Mouse (Mus musculus): ENCODE data around the gene Morn4. TPM values are rescaled to one million over a fixed set of nuclear protein-coding genes. Genes with fewer than 3 reads are reported as not detected.

The Morn4 gene
- polyA plus RNA-seq, 1 experiment, result 1.1 TPM

DNA sequence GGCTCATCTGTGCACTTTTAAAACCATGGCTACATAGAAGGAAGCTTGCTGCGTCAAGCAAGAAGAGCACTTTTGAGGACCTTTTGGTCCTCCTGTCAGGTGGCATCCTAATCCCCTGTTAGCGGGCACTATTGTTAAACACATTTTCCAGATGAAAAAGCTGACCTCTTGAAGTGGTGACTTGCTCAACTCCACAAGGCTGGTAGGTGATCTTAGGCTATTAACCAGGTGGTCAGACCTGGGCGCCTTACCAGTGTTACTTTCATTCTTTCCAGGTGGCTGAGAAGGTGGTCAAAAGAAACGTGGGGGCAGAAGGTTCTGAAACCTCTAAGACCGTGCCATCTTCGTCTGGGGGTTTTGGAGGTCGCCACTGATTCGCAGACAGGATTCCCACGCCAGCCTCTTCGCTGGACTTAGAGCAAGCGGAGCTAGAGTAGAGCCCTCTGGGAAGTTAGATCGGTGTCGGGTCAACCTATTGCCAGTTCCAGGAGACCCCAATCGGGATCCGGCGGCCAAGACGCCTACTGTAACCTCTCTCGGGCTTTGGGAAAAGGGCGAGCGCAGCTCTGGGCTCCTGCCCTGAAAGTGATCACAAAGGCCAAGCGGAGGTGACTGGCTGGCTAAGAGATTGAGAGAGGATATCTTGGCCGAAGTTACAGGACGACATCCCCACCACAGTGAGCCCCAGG lies 42.0 kb upstream of the Morn4 start:
- no peaks in the 10 kb centered on the region; the same call in 1 of the 2 replicates for H3K36me3 ChIP-seq (ENCODE audit: control insufficient read depth, insufficient read depth, low read length)
- H3K27ac ChIP-seq (ENCODE audit: control insufficient read depth, insufficient read depth, low read length), result peak overlapping the region; percentile 21
- 10% methylated on average over 23 of the region's 23 CpGs for WGBS
- TF ChIP-seq POLR2A (IDR thresholded peaks at IDR 0.05; ENCODE audit: control insufficient read depth, extremely low read depth, insufficient read depth, low read length, poor library complexity) (no peak), CTCF (IDR thresholded peaks at IDR 0.05; ENCODE audit: borderline replicate concordance, control insufficient read depth, extremely low read depth, insufficient read depth, low read length, poor library complexity) (no peak)
- no peak for DNase-seq
- H3K4me3 ChIP-seq (ENCODE audit: control insufficient read depth, insufficient read depth, low read length), result peak overlapping the region; percentile 61
- H3K27me3 ChIP-seq (ENCODE audit: control insufficient read depth, insufficient read depth, low read length), result no peaks in the 10 kb centered on the region
- H3K4me1 ChIP-seq (replicated peaks; ENCODE audit: control insufficient read depth, insufficient read depth, low read length), result peaks cover 17% of the 10 kb centered on the region

DNA sequence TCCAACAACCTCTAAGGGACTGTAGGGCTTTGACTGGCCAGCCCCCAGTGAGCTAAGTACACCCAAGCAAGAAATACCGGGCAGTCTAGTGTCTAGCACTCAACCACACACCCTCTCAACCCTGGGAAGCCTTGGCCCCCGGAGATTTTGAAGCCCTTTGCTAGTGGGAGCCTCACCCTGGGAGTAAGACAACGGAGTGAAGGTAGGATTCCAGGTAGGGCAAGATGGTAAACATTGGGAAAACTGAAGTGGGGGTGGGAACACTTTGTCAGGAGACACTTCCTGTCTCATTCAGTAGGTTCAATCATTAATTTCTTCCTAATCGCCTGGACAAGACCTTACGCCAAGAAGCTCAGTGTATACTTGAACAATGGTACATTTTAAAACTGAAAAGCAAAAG lies 40.9 kb upstream of the Morn4 start:
- no peak for TF ChIP-seq POLR2A (IDR thresholded peaks at IDR 0.05; ENCODE audit: control insufficient read depth, extremely low read depth, insufficient read depth, low read length, poor library complexity)
- no peak for TF ChIP-seq CTCF (IDR thresholded peaks at IDR 0.05; ENCODE audit: borderline replicate concordance, control insufficient read depth, extremely low read depth, insufficient read depth, low read length, poor library complexity)
- Histone ChIP-seq H3K4me1 (replicated peaks; ENCODE audit: control insufficient read depth, insufficient read depth, low read length) (peaks cover 17% of the 10 kb centered on the region), H3K36me3 (ENCODE audit: control insufficient read depth, insufficient read depth, low read length) (no peaks in the 10 kb centered on the region; the same call in 1 of the 2 replicates), H3K4me3 (ENCODE audit: control insufficient read depth, insufficient read depth, low read length) (no peak overlapping the region), H3K27me3 (ENCODE audit: control insufficient read depth, insufficient read depth, low read length) (no peaks in the 10 kb centered on the region), H3K27ac (ENCODE audit: control insufficient read depth, insufficient read depth, low read length) (no peak overlapping the region)
- 97% methylated on average over 5 of the region's 5 CpGs for WGBS
- no peak for DNase-seq

DNA sequence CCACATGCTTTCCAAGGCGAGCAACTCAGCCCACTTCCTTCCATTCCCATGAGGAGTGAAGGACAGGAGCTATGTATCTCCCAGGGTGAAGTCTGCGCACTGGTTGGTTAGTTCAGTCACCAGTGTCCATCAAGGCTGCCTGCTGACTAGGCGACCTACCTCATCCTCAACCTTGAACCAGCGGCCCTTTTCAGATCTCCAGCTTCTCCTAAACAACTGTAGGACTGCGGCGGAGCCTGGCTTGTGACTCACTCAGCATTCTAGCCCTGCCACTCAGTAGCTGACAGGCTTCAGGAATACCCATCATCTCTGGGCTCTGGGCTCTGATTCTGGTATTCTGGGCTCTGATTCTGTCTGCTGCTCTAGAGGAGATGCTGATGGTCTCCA lies 40.1 kb upstream of the Morn4 start:
- no peak overlapping the region for H3K27ac ChIP-seq (ENCODE audit: control insufficient read depth, insufficient read depth, low read length)
- no peaks in the 10 kb centered on the region for H3K27me3 ChIP-seq (ENCODE audit: control insufficient read depth, insufficient read depth, low read length)
- H3K4me1 ChIP-seq (replicated peaks; ENCODE audit: control insufficient read depth, insufficient read depth, low read length), result peaks cover 17% of the 10 kb centered on the region
- H3K4me3 ChIP-seq (ENCODE audit: control insufficient read depth, insufficient read depth, low read length), result no peak overlapping the region
- no peak for DNase-seq
- TF ChIP-seq CTCF (IDR thresholded peaks at IDR 0.05; ENCODE audit: borderline replicate concordance, control insufficient read depth, extremely low read depth, insufficient read depth, low read length, poor library complexity) (no peak), POLR2A (IDR thresholded peaks at IDR 0.05; ENCODE audit: control insufficient read depth, extremely low read depth, insufficient read depth, low read length, poor library complexity) (no peak)
- peaks cover 3% of the 10 kb centered on the region; the same call in 1 of the 2 replicates for H3K36me3 ChIP-seq (ENCODE audit: control insufficient read depth, insufficient read depth, low read length)
- 93% methylated on average over 6 of the region's 6 CpGs for WGBS

DNA sequence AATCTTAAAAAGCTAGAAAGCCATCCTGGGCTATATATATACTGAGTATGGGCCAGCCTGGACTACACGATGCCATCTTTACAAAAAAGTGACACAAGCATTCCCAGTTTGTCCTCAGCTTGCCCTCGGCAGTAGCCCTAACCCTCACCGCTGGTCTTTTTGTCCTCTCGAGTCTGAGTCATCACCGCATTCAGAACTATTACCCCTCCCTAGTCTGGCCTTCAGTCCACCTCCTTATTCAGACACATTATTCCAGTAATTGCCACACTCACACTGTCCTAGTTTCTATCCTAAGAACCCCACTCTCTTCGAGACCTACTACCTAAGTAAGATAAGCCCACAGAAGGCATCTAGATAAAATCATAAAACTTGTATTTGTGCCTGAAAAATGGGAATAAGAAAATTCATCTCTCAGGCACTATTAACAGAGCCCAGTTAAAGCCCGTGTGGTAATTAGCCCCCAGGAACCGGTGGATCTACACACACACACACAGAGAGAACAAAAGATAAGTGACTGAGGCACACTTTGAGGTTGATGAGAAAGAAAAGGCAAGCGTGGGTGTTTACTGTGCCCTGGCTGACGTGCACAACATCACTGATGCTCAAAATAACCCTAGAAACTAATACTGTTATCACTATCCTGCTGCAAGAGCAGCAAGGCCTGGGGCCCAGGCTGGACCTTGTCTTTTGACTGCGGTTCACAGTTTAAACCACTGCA lies 39.5 kb upstream of the Morn4 start:
- DNase-seq, result no peak
- Histone ChIP-seq H3K36me3 (ENCODE audit: control insufficient read depth, insufficient read depth, low read length) (peaks cover 7% of the 10 kb centered on the region; the same call in 1 of the 2 replicates), H3K4me3 (ENCODE audit: control insufficient read depth, insufficient read depth, low read length) (no peak overlapping the region), H3K4me1 (replicated peaks; ENCODE audit: control insufficient read depth, insufficient read depth, low read length) (peaks cover 17% of the 10 kb centered on the region), H3K27ac (ENCODE audit: control insufficient read depth, insufficient read depth, low read length) (no peak overlapping the region), H3K27me3 (ENCODE audit: control insufficient read depth, insufficient read depth, low read length) (no peaks in the 10 kb centered on the region)
- no peak for TF ChIP-seq CTCF (IDR thresholded peaks at IDR 0.05; ENCODE audit: borderline replicate concordance, control insufficient read depth, extremely low read depth, insufficient read depth, low read length, poor library complexity)
- no peak for TF ChIP-seq POLR2A (IDR thresholded peaks at IDR 0.05; ENCODE audit: control insufficient read depth, extremely low read depth, insufficient read depth, low read length, poor library complexity)
- WGBS, result 94% methylated on average over 11 of the region's 11 CpGs

DNA sequence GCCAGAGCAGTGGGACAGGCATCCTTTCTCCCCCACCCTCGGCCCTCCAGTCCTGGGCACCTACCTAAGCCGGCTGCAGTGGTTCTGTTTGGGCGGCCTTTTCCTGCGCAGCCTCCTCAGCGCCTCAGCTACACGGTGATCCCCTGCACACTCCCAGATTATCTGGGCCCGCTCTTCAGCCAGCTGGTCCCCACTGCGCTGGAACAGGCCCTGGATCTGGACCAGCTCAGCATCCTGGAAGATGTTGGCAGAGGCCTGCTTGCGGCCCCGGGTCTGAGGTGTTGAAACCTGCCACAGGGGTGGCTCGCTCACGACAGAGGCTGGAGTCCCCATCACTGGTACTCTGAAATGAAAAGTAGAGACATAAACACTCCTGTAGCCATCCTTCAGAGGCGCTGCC lies 38.5 kb upstream of the Morn4 start:
- WGBS, result 96% methylated on average over 13 of the region's 13 CpGs
- peaks cover 9% of the 10 kb centered on the region; the same call in 1 of the 2 replicates for H3K36me3 ChIP-seq (ENCODE audit: control insufficient read depth, insufficient read depth, low read length)
- no peaks in the 10 kb centered on the region for H3K27me3 ChIP-seq (ENCODE audit: control insufficient read depth, insufficient read depth, low read length)
- no peak overlapping the region for H3K4me3 ChIP-seq (ENCODE audit: control insufficient read depth, insufficient read depth, low read length)
- TF ChIP-seq POLR2A (IDR thresholded peaks at IDR 0.05; ENCODE audit: control insufficient read depth, extremely low read depth, insufficient read depth, low read length, poor library complexity), result no peak
- TF ChIP-seq CTCF (IDR thresholded peaks at IDR 0.05; ENCODE audit: borderline replicate concordance, control insufficient read depth, extremely low read depth, insufficient read depth, low read length, poor library complexity), result no peak
- peaks cover 10% of the 10 kb centered on the region for H3K4me1 ChIP-seq (replicated peaks; ENCODE audit: control insufficient read depth, insufficient read depth, low read length)
- DNase-seq, result no peak
- H3K27ac ChIP-seq (ENCODE audit: control insufficient read depth, insufficient read depth, low read length), result no peak overlapping the region

DNA sequence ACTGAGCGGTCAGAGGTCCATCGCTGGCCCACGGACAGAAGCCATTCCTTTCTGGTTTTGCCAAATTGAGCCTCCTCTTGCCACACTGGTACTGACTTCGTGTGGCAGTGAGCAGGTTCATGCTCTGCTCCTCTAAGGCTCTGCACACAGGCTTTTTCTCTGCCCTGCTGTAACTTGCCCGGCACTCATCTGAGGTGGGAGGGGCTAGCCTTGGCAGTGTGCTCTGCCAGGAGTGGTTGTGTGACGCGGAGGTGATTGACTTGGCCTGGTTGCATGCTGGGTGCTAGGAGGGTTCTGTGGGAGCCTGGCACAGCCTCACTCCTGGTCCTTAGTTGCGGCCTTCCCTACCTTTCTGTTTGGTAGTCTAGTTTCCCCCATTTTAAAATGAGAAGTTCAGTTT lies 34.3 kb upstream of the Morn4 start:
- H3K27ac ChIP-seq (ENCODE audit: control insufficient read depth, insufficient read depth, low read length), result no peak overlapping the region
- 98% methylated on average over 8 of the region's 8 CpGs for WGBS
- no peak for DNase-seq
- no peaks in the 10 kb centered on the region for H3K4me1 ChIP-seq (replicated peaks; ENCODE audit: control insufficient read depth, insufficient read depth, low read length)
- no peak for TF ChIP-seq CTCF (IDR thresholded peaks at IDR 0.05; ENCODE audit: borderline replicate concordance, control insufficient read depth, extremely low read depth, insufficient read depth, low read length, poor library complexity)
- no peak for TF ChIP-seq POLR2A (IDR thresholded peaks at IDR 0.05; ENCODE audit: control insufficient read depth, extremely low read depth, insufficient read depth, low read length, poor library complexity)
- H3K36me3 ChIP-seq (ENCODE audit: control insufficient read depth, insufficient read depth, low read length), result peaks cover 15% of the 10 kb centered on the region; the same call in 1 of the 2 replicates
- no peaks in the 10 kb centered on the region for H3K27me3 ChIP-seq (ENCODE audit: control insufficient read depth, insufficient read depth, low read length)
- no peak overlapping the region for H3K4me3 ChIP-seq (ENCODE audit: control insufficient read depth, insufficient read depth, low read length)
